Mouse (Mus musculus): ENCODE measurements around the gene Dnajc3.

GRCm38 (mm10) chr14:118899940-118900339 is 37.8 kb upstream of the Dnajc3 start:
- TF ChIP-seq GATA1 (IDR thresholded peaks at IDR 0.05; ENCODE audit: low read length), result no peak
- TF ChIP-seq TAL1 (IDR thresholded peaks at IDR 0.05; ENCODE audit: low read length), result no peak
